Mouse (Mus musculus): ENCODE results near the gene Gpr61. TPM values are rescaled to one million over a fixed set of nuclear protein-coding genes. Genes with fewer than 3 reads are reported as not detected.
A peak's percentile ranks its signal among the peaks of the same experiment; 100 is the strongest.

Gene Gpr61
- polyA plus RNA-seq, 1 experiment: 0.01 TPM

DNA sequence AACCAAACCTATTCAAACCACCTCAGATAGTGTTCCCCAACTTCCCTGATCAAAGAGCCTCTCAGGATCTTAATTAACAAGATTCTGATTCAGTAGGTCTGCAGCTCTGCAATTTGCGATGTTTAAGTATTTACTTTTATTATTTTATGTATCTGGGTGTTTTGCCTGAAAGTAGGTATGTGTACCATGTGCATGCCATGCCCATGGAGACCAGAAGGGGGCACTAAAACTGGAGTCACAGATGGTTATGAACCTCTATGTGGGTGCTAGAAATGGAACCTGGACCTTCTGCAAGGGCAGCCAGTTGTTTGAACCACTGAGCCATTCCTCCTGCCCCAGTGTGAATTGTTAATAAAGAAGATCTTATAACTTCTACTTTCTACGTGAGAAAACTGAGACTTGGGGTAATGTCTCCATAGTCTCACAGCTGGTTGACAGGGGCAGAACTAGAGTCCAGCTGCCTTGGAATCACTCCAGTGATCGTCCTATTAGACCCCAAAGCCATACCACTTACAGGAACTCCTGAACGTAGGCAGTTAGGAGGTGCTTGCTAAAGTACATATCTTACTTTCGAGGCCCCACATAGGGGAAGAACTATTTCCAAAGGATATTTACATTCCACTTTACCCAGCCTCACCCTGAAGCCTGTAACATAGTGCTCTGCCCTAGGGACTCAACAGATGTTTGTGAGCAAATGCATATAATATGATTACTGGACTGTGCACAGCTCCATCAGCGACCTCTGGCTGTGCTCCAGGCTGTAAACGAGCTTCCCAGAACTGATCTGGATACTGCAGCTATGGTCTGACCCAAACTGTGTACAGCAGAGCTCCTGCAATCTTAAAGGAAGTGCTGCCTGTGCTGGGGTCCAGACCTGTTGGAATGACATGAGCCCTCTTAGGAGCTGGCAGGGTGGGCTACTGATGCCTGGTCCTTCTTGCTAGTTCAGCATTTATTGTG, 24.4 kb upstream of the Gpr61 start:
- DNase-seq (ENCODE audit: low spot score): no peak

DNA sequence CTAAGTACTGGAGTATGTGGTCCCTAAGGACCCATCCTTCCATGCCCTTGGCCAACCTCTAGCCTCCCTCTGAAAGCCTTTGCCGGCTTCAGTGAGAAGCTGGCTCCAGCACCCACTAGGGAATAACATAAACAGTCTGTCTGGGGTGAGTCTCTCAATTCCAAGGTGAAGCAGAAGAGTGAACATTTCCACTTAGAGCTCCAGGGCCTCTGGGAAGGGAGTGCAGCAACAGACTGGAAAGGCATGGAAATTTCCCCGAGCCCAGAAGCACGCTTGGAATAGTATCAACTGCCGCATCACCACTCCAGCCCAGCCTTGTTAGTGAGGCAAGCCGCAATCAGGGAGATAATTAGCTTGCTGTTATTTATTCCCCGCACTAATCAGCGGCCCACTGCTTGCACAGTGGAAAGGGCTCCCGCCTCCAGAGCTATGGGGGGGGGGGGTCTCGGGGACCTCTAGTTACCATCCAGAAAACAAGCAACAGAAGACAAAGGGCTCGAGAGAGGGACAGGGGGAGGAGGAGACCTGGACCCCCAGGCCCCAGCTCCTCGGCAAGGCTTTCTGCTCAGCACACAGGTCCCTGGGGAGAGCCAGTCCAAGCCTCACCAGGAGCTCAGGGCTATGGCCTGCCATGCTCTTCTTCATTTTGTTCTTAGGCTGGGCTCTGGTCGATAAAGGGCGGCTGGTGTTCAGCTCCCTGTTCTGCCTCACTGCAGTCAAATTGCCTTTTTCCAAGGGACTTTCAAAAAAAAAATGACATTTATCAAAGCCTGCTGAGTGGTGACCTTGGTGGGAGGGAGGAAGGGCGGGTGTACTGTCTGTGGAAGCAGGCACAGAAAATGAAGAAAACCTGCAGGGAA, 20.2 kb upstream of the Gpr61 start:
- DNase-seq (ENCODE audit: low spot score): no peak

GRCm38 (mm10) chr3:108169199-108169598, 14.5 kb upstream of the Gpr61 start:
- DNase-seq (ENCODE audit: low spot score): no peak

- DNase-seq (ENCODE audit: low spot score): no peak
Measured at GRCm38 (mm10) chr3:108167499-108167898, 12.8 kb upstream of the Gpr61 start.

- no peak for DNase-seq (ENCODE audit: low spot score)
Measured at GRCm38 (mm10) chr3:108166486-108167211, 12.0 kb upstream of the Gpr61 start.

DNA sequence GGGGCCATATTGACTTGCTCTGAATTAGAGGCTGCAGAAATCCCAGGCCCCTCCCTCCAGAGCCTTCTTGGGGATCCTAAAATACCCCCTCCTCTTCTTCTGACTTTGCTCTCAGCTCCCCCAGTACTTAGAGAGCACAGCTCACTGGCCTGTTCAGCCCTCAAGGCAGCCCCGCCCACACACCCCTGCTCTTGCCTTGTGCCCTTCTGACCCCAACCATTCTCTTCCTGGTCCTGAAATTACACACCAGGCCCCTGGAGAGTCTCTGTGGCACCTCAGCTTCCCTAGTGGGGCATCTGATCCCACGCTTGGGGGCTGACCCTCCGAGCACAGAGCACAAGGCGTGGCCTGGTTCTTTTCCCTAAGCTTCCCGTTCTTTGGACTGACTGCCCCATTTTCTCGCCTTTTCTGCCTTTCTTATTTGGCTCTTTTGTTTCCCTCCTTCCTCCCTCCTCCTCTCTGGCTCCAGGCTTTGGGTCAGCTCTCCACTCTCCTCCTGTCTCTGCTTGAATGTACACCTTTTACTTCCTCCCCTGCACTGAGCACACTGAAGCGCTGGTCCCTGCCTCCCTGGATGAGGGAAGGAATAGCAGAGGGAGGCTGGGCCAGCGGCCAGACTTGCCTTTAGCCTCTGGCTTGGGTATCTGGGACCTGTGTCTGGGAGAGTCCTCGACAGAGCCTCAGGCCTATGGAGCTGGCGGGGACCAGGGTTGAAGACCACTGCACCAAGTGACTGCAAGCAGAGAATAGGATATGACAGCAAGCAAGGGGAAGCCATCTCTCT, 11.0 kb upstream of the Gpr61 start:
- no peak for DNase-seq (ENCODE audit: low spot score)

GRCm38 (mm10) chr3:108164807-108165206, 10.1 kb upstream of the Gpr61 start:
- DNase-seq (ENCODE audit: low spot score): peak; percentile 52

- no peak for DNase-seq (ENCODE audit: low spot score)
Measured at GRCm38 (mm10) chr3:108164091-108164490, 9.4 kb upstream of the Gpr61 start.

GRCm38 (mm10) chr3:108158383-108159037, 3.8 kb upstream of the Gpr61 start:
- no peak for DNase-seq (ENCODE audit: low spot score)

GRCm38 (mm10) chr3:108152290-108152689, 2.4 kb downstream of the Gpr61 start:
- DNase-seq (ENCODE audit: low spot score): no peak

GRCm38 (mm10) chr3:108147386-108148235, 7.1 kb downstream of the Gpr61 start:
- peak; percentile 59 for DNase-seq (ENCODE audit: low spot score)

- no peak for DNase-seq (ENCODE audit: low spot score)
Measured at GRCm38 (mm10) chr3:108146671-108147070, 8.0 kb downstream of the Gpr61 start.

DNA sequence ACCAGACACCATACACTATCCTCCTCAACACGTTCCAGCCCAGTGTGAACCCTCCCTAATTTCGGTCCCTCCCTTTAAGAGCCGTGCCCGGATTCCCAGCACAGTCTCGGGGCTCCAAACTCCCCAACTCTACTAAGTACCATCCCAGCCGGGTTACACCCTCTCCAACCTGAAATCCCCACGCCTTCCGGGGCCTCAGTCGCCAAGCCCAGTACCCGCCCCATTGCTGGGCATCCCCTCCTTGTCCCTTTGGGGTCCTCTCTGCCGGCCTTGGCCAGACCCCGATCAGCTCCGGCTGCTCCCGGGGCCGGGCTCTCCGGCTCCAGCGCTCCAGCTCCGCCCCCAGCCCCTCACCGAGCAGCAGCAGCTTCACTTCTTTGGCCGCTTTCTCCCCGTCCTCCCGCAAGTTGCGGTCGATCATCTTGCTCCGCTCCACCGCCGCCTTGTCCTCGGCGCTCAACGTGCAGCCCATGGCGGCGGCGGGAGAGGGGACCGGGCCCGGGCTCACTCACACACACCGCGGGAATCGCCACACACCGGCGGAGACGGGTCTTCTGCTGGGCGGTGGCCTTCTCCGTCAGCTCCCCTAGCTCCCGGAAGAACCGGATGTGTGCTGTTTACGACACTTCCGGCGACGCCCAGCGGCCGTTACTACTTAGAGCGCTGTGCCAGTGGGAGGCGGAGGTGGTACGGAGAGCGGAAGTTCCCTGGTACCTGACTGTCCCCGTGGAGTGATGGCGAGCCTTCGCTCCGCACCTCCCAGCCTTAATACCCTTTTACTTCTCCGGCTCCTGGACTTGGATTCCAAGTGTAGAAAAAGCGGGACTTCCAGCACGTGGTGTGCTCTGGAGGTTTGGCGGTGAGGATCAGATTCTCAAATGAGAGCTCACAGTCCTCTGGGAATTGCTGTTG, 8.9 kb downstream of the Gpr61 start, which contains the start of gene Gnai3:
Gene Gnai3, minus strand, starts transcription at position 613 of the 912 bp plus-strand sequence.
- DNase-seq (ENCODE audit: low spot score): peak; percentile 83

GRCm38 (mm10) chr3:108140786-108141185, 13.9 kb downstream of the Gpr61 start:
- DNase-seq (ENCODE audit: low spot score): no peak

GRCm38 (mm10) chr3:108139113-108139512, 15.6 kb downstream of the Gpr61 start:
- DNase-seq (ENCODE audit: low spot score): no peak

- no peak for DNase-seq (ENCODE audit: low spot score)
Measured at GRCm38 (mm10) chr3:108134701-108135100, 20.0 kb downstream of the Gpr61 start.

DNA sequence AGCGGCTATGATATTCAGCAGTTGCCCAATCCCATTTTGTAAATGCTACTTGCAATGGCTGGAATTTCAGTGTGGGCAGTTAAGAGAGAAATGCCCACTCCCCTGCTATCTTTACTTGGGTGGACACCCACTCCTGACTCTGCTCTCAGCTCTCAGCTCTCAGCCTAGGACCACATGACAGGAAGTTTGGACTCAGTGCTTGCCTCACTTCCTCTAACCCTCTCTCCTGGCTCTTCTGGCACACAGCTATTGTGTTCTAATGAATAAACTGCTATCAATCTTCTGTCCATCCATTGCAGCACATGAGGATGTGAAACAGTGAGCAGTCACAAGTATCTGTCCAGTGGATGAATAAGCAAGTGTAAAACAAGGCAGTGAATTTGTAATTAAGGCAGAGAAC, 22.2 kb downstream of the Gpr61 start:
- no peak for DNase-seq (ENCODE audit: low spot score)

DNA sequence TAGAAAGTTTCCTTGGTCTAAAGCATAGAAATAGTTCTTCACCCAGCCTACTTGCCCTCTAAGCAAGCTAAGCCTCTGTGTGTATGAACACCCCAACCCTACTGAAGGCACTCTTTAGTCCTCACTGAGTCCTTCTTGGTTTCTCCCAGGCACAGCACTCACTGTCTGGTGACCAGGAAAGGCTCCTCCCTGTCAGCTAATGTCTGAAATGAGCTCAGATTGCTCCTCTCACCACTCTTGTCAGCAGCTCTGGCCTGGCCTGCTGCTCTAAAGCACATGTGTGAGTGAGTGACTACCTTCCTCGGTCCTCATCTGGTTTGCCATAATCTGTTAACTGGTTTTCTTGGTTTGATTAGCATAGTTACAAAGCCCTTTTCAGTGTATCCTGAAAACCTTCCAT, 22.9 kb downstream of the Gpr61 start:
- DNase-seq (ENCODE audit: low spot score): no peak
